Mouse (Mus musculus) urinary bladder, postnatal 4 days (tissue): ENCODE results near the gene Ifna6.
"Not testable (repeated sequence)": the region's sequence is repeated elsewhere in the genome, so short reads cannot be mapped to it uniquely, and the experiment has no call there.

Source experiments
- DNase-seq, 2 experiments: peaks; one replicate each; pipeline ENCODE4 v3.0.0; 2021 to 2022; ENCODE audit warnings: low spot score in 2 of 2

The Ifna6 gene

DNA sequence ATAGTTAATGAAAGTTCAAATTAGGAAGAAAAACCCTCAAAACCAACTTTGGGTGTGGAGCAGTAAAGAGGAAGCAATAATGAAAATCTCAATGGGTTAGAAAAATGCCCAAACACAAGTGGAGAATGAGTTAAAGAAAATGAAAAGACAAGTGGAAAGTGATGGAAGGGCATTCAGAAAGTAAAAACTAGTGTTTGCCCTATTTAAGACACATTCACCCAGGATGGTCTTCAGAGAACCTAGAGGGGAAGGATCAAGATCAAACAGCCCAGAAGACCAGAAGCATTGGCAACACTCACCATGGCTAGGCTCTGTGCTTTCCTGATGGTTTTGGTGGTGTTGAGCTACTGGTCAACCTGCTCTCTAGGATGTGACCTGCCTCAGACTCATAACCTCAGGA lies at the start of gene Ifna6:
TSS of gene Ifna6 (plus strand) at position 301 of the 400 bp plus-strand sequence.
- not testable (repeated sequence) for DNase-seq

DNA sequence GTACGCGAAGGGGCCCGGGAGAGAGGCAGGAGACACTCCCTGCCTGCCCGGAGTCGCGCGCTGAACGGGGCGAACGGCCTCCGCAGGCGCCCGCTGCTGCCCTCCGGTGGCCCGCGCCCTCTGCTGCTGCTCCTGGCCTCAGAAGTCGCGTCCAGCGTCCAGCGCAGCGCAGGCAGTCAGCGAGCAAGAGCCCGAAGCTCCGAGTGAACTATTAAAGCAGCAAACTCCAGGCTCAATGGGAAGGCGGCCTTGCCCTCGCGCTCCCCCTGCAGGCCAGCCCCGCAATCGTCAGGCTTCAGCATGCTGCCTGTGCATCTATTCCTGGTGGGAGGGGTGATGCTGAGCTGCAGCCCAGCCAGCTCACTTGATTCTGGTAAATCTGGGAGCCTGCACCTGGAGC lies 47.7 kb upstream of the Ifna6 start, which contains the start of gene Gm13272:
TSS of gene Gm13272 (plus strand) at position 301 of the 400 bp plus-strand sequence.
- not testable (repeated sequence) for DNase-seq

- not testable (repeated sequence) for DNase-seq
Measured at GRCm38 (mm10) chr4:88780320-88780719, 46.9 kb upstream of the Ifna6 start.

- DNase-seq, result not testable (repeated sequence)
Measured at GRCm38 (mm10) chr4:88781831-88782230, 45.4 kb upstream of the Ifna6 start, which contains the start of gene Ifnz. Gene Ifnz, plus strand, starts transcription at chr4:88782131.

- DNase-seq, result peak in 1 of 2 experiments; percentile 20
Measured at GRCm38 (mm10) chr4:88782335-88782734, 44.9 kb upstream of the Ifna6 start.

- DNase-seq, result not testable (repeated sequence)
Measured at GRCm38 (mm10) chr4:88785409-88785808, 41.8 kb upstream of the Ifna6 start, which contains the start of gene Gm13276. Gene Gm13276, plus strand, starts transcription at chr4:88785709.

DNA sequence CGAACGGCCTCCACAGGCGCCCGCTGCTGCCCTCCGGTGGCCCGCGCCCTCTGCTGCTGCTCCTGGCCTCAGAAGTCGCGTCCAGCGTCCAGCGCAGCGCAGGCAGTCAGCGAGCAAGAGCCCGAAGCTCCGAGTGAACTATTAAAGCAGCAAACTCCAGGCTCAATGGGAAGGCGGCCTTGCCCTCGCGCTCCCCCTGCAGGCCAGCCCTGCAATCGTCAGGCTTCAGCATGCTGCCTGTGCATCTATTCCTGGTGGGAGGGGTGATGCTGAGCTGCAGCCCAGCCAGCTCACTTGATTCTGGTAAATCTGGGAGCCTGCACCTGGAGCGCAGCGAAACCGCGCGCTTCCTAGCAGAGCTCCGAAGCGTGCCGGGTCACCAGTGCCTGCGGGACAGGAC lies 38.8 kb upstream of the Ifna6 start, which contains the start of gene Gm13277:
TSS of gene Gm13277 (plus strand) at position 231 of the 400 bp plus-strand sequence.
- DNase-seq, result peak; percentile 59 to 60

DNA sequence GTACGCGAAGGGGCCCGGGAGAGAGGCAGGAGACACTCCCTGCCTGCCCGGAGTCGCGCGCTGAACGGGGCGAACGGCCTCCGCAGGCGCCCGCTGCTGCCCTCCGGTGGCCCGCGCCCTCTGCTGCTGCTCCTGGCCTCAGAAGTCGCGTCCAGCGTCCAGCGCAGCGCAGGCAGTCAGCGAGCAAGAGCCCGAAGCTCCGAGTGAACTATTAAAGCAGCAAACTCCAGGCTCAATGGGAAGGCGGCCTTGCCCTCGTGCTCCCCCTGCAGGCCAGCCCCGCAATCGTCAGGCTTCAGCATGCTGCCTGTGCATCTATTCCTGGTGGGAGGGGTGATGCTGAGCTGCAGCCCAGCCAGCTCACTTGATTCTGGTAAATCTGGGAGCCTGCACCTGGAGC lies 36.0 kb upstream of the Ifna6 start, which contains the start of gene Gm13278:
TSS of gene Gm13278 (plus strand) at position 301 of the 400 bp plus-strand sequence.
- not testable (repeated sequence) for DNase-seq

DNA sequence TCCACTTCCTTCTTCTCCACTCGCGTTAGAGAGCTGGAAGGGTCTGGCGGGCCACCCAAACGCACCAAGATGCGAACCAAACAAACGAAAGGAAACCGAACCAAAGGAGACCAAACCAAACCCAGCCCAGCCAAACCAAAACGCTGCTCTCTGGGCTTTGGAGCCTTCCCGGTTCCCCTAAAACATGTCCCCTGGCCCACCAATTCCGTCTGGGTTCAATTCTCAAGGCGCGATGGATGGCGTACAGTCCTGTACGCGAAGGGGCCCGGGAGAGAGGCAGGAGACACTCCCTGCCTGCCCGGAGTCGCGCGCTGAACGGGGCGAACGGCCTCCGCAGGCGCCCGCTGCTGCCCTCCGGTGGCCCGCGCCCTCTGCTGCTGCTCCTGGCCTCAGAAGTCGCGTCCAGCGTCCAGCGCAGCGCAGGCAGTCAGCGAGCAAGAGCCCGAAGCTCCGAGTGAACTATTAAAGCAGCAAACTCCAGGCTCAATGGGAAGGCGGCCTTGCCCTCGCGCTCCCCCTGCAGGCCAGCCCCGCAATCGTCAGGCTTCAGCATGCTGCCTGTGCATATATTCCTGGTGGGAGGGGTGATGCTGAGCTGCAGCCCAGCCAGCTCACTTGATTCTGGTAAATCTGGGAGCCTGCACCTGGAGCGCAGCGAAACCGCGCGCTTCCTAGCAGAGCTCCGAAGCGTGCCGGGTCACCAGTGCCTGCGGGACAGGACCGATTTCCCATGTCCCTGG lies 33.1 kb upstream of the Ifna6 start, which contains the start of gene Gm13275:
TSS of gene Gm13275 (plus strand) at position 552 of the 740 bp plus-strand sequence.
- peak; percentile 75 to 79 for DNase-seq

DNA sequence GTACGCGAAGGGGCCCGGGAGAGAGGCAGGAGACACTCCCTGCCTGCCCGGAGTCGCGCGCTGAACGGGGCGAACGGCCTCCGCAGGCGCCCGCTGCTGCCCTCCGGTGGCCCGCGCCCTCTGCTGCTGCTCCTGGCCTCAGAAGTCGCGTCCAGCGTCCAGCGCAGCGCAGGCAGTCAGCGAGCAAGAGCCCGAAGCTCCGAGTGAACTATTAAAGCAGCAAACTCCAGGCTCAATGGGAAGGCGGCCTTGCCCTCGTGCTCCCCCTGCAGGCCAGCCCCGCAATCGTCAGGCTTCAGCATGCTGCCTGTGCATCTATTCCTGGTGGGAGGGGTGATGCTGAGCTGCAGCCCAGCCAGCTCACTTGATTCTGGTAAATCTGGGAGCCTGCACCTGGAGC lies 30.1 kb upstream of the Ifna6 start, which contains the start of gene Gm13279:
TSS of gene Gm13279 (plus strand) at position 301 of the 400 bp plus-strand sequence.
- DNase-seq, result not testable (repeated sequence)

GRCm38 (mm10) chr4:88799365-88799764 lies 27.9 kb upstream of the Ifna6 start, which contains the start of gene Gm13285:
Gene Gm13285, plus strand, starts transcription at chr4:88799665.
- DNase-seq, result not testable (repeated sequence)

- not testable (repeated sequence) for DNase-seq
Measured at GRCm38 (mm10) chr4:88802954-88803353, 24.3 kb upstream of the Ifna6 start, which contains the start of gene Gm13287. Gene Gm13287, plus strand, starts transcription at chr4:88803254.

DNA sequence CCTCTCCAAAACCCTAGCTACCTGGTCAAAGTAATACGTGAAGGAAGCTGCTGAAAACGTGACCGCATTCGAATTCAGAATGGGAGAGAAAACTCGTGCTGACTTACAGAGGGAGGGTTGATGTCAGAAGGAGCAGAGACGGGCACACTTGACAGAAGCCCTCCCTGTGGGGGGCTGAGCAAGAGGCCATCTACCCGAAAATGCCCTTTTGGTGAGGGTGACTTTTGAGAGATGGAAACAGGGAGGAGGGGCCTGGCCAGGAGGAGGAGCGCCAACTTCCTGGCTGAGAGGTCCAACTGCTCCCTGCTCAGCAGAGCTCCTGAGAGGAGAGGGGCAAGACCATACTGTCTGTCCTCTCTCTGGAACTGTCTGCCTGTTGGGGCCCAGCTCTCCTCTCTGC lies 22.0 kb upstream of the Ifna6 start, which contains the start of gene Gm13288:
TSS of gene Gm13288 (plus strand) at position 301 of the 400 bp plus-strand sequence.
- not testable (repeated sequence) for DNase-seq

GRCm38 (mm10) chr4:88805761-88806160 lies 21.5 kb upstream of the Ifna6 start:
- DNase-seq, result peak in 1 of 2 experiments; percentile 28

- DNase-seq, result no peak
Measured at GRCm38 (mm10) chr4:88815928-88816327, 11.3 kb upstream of the Ifna6 start, which contains the start of gene Ifna7. Gene Ifna7, plus strand, starts transcription at chr4:88816228.

DNA sequence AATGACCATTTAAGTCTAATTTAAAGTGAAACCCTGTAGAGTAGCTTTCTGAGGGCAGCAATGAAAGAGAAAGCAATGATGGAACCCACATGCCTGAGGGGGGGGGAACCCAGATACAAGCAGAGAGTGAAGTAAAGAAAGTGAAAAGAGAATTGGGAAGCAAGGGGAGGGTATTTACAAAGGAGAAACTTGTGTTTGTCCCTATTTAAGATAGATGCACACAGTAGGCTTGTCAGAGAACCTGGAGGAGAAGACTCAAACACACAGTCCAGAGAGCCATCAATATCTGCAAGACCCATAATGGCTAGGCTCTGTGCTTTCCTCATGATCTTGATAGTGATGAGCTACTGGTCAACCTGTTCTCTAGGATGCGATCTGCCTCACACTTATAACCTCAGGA lies 7.6 kb upstream of the Ifna6 start, which contains the start of gene Ifna11:
TSS of gene Ifna11 (plus strand) at position 301 of the 400 bp plus-strand sequence.
- no peak for DNase-seq

DNA sequence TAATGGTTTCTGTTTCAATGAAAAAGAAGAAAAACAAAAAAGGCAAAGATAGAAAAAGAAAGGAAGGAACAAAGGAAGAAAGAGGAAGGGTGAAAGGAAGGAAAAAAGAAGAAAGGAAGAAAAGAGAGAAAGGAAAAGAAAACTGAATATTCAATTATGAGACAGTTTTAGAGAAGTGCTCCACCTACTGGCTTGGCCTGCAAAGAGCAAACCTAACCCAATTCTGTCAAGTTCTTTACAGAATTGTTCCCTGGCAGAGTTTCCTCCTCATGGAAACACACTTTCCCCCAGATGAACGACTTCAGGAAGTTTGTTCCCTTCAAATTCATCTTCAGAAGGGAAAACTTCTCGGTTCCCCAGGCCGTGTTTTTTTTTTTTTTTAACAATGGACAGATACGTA lies 4.2 kb upstream of the Ifna6 start:
- DNase-seq, result no peak

DNA sequence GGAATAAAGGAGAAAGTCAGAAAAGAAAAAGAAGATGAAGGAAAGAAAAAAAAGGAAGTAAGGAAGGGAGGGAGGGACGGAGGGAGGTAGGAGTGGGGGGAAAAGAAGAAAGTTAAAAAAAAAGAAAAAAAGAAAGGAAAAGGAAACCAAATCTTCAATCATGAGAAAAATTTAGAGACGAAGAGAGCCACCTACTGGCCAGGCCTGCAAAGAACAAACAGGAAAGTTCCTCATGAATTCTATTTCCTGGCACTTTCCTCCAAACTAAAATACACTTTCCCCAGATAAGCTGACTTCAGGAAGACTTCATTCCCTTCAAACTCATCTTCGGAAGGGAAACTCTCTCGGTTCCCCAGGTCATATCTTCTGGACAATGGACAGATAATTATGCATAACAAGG lies 3.3 kb downstream of the Ifna6 start:
- no peak for DNase-seq

- DNase-seq, result not testable (repeated sequence)
Measured at GRCm38 (mm10) chr4:88835225-88835624, 8.0 kb downstream of the Ifna6 start, which contains the start of gene Ifna5. Gene Ifna5, plus strand, starts transcription at chr4:88835525.

DNA sequence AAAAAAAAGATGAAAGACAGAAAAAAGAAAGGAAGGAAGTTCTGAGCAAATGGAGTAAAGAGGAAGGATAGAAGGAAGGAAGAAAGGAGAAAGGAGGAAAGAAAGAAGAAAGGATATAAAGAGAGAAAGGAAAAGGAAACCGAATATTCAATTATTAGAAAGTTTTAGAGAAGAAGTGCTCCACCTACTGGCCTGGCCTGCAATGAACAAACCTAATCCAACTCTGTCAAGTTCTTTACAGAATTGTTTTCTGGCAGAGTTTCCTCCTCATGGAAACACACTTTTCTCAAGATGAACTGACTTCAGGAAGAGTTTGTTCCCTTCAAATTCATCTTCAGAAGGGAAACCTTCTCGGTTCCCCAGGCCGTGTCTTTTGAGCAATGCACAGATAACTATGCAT lies 11.6 kb downstream of the Ifna6 start:
- no peak for DNase-seq

GRCm38 (mm10) chr4:88840058-88840457 lies 12.8 kb downstream of the Ifna6 start:
- no peak for DNase-seq

DNA sequence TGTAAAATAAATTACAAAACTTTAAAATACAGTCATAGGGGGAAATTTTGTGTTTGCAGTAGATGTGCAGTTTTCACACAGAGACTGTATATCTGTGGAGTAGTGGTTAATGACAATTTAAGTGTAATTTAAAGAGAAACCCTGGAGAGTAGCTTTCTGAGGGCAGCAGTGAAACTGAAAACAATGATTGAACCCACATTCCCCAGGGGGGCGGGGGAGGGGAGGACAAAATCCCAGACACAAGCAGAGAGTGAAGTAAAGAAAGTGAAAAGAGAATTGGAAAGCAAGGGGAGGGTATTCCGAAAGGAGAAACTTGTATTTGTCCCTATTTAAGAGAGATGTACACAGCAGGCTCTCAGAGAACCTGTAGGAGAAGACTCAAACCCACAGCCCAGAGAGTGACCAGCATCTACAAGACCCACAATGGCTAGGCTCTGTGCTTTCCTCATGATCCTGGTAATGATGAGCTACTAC lies 14.3 kb downstream of the Ifna6 start, which contains the start of gene Ifna4:
TSS of gene Ifna4 (plus strand) at position 424 of the 474 bp plus-strand sequence.
- no peak for DNase-seq
